Mouse (Mus musculus) erythroblast, embryonic 14.5 days (primary cell): ENCODE data around the gene Fgfr2.

Experiments used
- GATA1 ChIP-seq: IDR thresholded peaks from 2 replicates; pipeline ENCODE4 v1.6.1; 2012; ENCODE audit warnings: low read length, inconsistent platforms, mixed read lengths
- TAL1 ChIP-seq: IDR thresholded peaks from 3 replicates; pipeline ENCODE4 v1.6.1; 2012; ENCODE audit warnings: low read length, inconsistent platforms, mixed read lengths

- no peak for TF ChIP-seq GATA1
- TF ChIP-seq TAL1 = no peak
Observed at GRCm38 (mm10) chr7:132965707-132966106, 157.4 kb downstream of the Fgfr2 start.
